Mouse (Mus musculus) erythroid progenitor cell, adult 5-6 weeks (primary cell): Measurements from ENCODE around the gene Runx2. TPM values are rescaled to one million over a fixed set of nuclear protein-coding genes. Genes with fewer than 3 reads are reported as not detected.

Experiments
- ATAC-seq: replicated peaks from 2 replicates; pipeline ENCODE4 v1.8.0; 2016; ENCODE audit warnings: moderate number of reproducible peaks, mild to moderate bottlenecking, moderate TSS enrichment, inconsistent platforms; ENCODE audit not compliant: poor library complexity, low FRiP score, severe bottlenecking
- total RNA-seq, 2 experiments: library from RNA; stranded (forward) in 1 of 2; stranded (reverse) in 1 of 2; fragments of 150-400 nt in 1 of 2; fragments of 186-747, 209-891 nt in 1 of 2; gene quantifications; 2 replicates each; pipeline versions ENCODE4 v1.2.3 to v1.2.4; 2015 to 2017; ENCODE audit warnings: low replicate concordance in 2 of 2

Runx2 gene
- total RNA-seq, 2 experiments from 2014 or later = 2.9 TPM; not detected in 1

DNA sequence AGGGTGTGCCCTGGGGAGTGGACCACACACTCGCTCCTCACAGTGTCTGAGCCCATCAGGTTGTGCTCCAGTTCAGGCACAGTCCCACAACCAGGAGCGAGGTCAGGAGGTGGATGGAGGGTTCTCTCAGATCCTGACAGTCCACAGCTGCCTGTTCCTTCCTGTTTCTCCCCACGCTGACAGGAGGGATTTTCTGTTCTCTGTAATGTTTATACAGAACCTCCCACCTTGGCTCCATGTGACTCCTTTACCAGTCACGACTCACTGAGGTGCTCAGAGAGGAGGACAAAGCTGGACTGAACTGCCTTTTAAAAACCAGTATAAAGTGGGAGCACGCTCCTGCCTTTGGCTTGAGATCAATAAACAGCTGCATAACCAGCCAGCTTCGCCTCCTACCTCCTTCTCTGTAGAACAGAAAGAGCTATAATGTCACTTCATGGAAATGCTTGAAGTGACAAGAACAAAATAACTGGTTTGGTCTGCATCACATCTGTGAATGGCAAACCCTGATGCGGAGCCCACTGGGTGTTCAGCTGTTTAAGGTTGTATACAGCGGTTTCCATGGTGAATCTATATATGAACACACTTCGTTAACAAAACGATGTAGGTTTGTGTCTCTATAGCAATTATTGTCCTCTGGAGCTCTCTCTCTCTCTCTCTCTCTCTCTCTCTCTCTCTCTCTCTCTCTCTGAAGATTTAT, 177.3 kb downstream of the Runx2 start:
- ATAC-seq = no peak

DNA sequence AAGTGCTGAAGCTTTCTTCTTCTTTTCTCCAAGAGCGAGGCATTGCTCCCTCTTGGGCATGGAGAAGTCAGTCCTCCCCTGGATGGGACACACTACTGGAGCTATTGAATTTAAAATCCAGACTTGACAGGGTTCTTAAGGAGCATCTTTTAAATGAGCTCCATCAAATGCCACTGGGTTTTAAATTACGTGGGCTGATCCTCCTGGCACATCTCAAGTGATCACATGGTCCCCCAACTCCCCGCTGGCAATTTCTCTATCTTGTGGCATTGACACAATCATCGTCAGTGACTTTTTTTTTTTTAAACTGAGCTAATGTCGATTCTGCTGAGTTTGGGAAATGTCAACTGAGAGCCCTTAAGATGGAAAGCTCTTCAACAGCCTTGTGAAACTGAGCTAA, 180.1 kb downstream of the Runx2 start:
- ATAC-seq = no peak

DNA sequence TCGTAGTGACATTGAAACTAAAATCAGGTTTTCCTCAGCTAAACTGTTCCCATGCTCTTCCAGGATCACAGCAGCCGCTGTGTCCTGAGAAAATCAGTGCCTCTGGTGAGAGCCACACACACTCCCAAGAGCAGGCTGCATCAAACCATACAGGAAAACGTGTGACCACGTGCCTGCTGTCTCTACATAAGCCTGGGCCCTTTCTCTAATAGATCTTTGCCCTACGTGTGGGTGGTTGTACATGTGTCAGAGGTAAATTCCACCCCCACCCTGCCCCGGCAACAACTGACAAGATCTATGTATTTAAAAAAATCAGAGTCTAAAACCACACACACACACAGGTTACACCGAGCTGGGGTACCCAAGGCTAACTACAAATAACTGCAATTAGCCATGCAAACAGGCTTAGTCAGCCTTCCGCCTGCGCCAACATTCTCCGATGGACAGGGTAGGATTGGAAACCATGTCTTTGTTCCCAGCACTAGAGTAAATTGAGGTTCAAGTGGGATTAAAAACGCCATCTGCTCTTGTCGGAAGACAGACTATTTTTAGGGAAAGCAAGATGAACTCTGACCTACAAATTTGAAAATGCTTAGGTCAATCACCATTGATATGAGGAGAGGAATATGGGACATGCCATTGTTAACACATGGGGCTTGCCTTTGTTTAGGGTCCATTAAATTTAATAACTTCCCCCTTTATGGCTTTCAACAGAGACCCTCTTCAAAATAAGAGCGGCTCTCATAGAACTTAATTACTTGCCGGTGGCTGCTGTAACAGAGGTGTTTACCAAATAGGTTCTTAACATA, 180.8 kb downstream of the Runx2 start:
- no peak for ATAC-seq

DNA sequence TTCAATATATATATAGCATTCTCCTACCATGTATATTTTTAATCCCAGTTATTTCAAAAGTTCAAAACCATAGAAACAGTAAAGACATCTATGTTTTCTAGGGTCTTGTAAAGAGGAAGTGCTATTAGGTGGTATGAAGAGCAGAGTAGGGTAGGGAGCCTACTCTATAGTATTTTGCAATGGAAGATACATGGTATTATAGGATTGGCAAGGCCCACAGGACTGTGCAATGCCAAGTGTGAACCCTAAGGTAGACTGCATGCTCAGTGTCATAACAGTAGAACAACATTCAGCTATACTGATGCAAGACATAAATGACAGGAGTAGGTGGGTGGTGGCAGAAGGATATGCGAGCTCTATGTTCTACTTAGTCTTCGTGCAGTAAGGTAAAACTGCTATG, 181.7 kb downstream of the Runx2 start:
- no peak for ATAC-seq

DNA sequence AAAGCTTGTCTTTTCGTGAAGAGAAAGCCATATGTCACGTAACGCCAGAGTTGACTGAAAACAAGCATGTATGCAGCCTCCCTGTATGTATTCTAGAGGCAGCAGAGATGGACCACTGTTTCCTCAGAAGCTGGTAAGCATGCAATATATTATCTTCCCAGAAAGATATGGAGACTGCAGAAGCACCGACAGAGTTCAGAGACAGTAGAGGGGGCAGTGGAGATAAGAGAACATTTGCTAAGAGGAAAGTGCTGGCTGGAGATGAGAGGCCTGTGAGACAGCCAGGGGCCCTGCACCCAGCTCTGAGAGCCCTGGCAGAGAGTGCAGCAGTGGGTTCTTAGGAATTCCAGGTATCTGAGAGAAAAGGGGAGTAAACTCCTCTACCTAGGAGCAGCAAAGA, 182.3 kb downstream of the Runx2 start:
- ATAC-seq = no peak

DNA sequence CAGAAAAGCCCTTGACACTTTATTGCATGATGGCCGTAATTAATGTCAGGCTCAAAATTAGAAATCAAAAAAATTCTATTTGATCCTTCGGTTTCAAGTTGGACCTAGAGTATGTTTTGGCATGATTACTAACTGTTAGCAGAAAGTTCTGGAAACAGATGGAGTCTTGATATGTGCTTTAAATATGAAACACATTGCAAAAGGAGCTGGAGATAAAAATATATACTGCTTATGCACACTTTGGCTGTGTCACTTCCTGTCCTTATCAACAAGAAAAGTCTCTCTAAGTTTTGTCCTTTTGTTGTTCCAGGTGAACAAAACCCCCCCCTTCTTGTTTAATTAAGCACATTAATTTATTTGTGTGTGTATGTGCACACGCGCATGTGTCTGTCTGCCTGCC, 183.0 kb downstream of the Runx2 start:
- ATAC-seq = no peak

DNA sequence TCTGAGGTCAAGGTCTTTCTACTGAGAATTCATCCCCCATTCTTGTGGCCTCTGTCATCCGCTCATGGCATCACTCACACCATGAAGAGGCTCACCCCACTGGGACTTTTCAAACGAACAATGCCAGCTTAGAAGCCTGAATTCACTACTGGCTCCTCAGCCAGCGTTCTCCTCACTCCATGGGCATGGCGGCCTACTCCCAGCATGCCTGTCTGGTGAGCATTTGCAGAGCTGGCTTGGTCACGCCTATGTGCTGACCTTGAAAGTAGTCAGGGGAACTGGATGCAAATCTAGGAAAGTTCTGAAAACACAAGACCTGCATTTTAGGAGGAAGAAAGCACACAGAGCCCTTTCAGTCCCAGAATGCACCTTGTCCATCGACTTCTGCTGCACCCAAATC, 187.3 kb downstream of the Runx2 start:
- no peak for ATAC-seq

DNA sequence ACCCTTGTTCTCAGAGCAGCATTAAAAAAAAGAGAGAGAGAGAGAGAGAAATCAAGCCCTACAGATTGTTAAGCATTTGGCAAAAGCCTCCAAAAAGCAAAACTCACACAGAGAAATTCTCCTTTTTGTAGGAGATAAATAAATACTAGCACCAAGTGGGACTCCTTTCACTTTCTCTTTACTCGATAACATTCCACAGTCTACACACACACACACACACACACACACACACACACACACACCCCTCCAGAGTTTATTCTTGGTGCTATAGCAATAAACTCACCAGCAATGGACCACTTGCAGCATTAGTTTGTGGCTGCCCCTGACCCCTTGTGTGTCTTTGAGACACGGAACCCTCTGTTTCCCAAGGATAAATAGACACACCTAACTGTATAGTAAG, 190.9 kb downstream of the Runx2 start:
- ATAC-seq = no peak

DNA sequence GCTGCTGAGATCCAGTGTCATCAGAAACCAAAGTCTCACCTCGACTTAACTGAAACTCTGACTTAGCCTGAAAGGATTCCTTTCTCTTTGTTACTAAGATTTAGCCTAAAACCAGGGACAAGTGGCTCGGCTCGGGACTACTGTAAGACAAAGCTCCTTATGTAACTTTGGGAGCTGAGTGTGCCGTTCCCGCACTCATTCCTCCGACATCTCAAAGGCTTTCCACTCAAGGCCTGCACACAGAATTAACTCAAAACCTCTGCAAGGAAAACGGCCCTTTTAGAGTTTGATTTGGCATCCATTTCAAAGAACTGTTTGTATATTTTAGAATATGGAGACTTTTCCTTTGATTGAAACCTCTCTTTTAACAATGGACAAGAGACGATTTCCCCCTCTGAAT, 191.3 kb downstream of the Runx2 start:
- ATAC-seq = no peak

DNA sequence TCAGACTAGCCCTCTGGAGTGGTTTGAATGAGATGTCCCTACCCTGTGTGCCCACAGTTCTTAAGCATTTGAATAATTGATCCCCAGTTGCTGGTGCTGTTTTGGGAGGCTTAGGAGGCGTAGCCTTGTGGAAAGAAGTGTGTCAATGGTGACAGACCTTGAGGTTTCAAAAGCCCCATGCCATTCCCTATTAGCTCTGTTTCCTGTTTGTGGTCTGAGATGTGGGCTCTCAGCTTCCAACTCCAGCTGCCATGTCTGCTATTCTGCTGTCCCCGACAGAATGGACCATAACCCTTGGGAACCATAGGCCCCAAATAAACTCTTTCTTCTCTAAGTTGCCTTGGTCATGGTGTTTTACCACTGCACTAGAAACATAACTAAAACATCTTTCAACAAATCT, 194.1 kb downstream of the Runx2 start:
- ATAC-seq = no peak

DNA sequence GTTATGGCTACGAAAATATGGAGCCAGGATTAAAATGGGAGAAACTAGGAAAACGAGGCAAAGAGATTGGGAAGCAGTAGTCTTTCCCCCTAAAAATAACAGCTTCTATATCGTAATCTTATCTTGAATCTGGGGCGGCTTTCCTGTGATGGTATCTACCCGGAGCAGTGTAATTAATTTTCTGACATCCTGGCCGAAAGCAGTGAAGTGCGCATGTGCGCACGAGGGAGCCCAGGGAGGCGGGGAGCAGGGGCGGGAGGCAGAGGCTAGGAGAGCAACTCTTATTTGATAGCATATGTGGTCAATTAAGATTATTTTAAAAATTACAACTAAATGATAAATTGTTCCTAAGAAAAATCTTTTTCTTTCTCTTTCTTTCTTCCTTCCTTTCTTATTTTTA, 195.9 kb downstream of the Runx2 start:
- ATAC-seq = no peak

DNA sequence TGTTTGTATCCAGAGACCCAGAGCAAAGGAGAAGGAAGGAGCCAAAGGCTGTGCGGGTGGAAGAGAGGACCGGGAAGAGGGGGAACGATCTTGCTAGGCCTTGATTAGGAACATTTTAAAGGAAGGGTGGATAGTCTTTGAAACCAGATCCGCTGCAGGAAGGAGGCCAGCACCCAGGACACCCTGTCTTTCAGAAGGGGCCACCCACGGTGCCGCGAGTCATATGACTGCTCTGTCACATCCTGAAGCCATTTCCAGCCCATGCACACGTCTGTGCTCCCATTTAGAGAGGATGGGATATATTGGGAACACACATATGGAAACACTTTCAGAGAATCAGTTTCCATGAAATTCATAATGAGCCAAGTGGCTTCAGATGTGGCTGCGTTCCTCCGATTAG, 196.4 kb downstream of the Runx2 start:
- no peak for ATAC-seq

DNA sequence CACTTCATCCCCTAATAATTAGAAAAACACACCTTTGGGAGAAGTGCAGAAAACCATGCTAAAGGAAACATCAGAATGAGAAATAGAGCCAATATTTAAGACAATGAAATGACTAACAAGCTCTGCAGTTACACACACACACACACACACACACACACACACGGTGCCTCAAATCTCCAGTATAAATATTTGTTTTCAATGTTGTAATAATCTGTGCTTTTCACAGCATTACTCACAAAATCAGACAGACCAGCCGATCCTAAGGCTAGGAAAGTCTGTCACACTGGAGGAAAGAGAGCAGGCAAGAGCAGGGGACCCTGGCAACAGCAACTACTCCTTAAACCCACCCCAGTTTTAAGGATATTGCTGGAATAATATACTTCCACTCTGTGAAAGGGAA, 196.9 kb downstream of the Runx2 start:
- no peak for ATAC-seq

DNA sequence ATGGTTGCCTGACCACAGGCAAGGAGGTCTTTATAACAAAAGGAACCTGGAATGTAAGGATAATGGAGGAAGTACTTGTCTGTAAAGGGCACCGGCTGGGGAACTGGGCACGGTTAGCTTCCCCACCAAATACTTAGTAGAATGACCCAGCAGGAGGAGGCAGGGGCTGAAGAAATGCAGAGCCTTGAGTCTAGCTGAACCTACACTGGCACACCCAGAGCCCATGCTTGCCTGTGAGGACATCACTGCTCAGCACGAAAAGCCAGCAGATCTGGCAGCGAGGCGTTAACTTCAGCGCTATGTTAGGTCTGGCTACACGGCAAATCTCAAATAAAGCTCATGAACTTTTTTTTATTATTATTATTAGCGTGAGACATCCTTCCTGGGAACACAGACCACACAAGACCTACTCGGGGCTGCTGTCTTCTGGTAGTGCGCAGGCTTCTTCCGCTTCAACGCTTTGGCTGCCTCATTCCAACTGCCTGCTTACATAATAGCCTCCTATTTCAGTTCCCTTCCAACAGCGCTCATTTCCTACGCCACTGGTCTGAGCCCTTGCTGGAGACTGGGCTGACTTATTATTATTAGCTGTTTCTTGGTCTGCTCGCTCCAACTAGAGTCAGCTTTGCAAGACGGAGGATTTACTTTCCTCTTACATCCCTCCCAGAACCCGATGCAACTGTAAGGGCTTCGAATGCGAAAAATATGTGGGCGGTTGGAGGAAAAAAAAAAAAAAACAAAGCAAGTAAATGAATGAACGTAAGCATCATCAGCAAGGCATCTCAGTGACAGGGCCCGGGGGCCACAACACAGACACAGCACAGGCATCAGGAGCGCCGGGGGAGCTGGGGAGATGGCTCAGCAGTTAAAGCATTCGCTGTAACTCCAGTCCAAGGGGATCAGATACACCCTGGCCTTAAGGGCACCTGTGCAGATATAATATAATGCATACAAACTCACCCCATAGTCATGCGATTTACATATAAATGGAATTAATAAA, 200.6 kb downstream of the Runx2 start:
- ATAC-seq = no peak

DNA sequence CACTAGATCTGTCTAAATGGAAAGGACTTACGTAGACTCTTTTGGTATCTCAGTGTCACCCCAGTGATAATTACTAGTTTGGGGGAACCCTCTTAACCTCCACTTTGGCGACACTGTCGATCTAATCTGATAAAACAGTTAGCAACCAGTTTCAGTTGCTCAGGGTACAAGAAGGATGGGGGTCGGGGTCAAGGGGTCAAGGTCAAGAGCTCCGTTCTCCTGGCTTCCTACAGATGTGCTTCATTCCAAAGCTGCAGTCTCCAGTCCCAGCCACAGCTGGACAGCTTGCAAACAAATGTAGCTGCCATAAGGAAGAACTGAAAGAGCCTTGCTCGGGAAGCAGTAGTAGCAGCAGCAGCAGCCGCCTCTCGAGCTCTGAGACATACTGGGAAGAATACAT, 202.0 kb downstream of the Runx2 start:
- ATAC-seq = no peak

DNA sequence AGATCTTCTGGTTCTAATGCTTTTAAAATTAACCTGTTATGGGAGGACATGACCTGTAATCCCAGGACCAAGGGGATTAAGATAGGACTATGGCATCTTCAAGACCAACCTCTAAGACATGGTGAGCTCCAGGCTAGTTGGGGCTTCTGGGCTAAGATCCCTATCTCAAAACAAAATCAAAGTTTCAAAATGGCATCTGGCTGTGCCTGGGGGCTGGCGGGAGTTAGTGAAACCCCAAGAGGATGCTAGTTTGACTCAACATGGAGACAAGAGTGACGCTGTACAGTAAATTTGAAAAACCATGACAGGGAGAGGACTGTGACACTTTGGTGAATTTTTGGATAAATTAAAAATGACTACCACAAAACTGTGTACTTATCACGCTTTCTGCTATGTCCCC, 202.6 kb downstream of the Runx2 start:
- ATAC-seq = no peak

DNA sequence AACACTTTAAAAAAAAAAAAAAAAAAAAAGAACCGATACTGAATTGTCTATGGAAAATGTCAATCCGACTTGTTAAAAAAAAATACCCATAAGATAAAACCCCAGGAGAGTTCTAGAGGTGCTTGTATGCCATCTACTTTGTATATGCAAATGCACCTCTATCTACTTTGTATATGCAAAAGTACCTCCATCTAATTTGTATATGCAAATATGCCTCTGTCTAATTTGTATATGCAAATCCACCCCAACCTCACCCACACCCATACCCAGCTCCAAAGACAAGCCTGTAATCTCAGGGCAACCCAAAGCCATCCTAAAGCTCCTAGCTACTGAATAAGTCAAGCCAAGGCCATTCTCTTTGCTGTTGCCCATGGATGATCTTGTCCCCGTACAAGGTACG, 203.1 kb downstream of the Runx2 start:
- ATAC-seq = no peak

DNA sequence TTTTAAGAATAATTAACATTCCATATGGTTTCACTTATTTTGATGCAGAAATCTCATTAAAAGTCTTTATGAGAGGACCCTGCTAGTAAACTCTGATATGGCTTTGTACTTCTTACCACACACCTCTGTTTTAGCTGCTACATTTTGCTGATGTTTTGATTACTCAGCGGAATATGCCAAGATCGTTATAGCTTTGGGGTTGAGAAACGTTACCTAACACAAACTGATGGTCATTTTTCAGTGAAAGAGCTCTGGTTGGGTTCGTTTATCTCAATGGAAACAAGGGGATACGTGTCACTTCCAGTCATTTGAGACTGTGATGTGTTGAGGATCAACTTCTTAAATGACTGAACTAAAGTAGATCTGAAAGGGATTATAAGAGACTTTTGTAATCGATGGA, 203.8 kb downstream of the Runx2 start:
- ATAC-seq = no peak

DNA sequence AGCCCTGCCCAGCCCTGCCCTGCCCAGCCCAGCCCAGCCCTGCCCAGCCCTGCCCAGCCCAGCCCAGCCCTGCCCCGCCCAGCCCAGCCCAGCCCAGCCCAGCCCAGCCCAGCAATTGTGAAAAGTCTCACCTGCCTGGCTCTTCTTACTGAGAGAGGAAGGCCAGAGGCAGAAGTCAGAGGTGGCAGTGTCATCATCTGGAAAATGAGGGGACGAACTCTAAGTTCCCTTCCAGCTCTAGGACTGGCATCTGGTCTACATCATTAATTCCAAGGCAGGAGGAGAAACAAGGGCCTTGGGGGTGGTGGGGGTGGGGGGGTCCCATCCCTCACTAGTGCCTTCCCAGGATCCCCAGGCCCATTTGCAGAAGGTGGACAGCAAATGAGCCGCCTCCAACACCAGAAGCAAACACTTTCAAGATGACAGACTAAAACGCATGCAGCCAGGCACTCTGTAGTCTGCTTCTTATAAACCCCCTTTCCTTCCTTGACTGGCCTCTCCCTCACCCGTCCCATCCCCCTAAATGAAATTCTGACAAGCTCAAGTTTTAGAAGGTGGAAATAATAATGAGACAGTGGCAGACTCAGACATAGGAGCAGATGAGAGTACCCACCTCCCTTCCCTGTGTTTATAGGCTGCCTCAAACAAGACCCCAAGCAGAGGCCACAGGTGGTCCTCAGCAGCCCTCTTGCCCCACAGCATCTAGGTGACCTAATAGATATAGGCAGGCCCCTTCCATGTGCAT, 204.5 kb downstream of the Runx2 start:
- ATAC-seq = no peak

DNA sequence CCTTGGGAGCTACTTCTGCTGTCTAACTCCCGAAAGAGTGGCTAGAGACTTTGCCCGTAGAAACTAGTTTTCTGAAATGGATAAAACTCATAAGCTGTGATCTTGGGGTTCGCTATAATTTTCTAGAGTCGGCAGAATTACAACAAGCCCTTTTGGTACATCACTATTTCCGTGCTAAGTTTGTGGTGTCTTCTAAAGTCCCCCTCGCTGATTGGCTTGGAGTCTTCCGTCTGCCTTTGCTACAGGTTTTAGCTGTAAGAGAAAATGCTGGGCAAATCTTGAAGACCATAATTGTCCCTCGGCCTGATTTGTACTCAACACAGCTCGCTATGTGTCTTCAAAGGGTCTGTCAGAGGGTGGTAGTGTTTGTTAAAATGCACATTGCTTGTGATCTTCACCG, 205.2 kb downstream of the Runx2 start:
- ATAC-seq = no peak
